Mouse (Mus musculus): ENCODE measurements around the gene Plpp1. TPM values are rescaled to one million over a fixed set of nuclear protein-coding genes. Genes with fewer than 3 reads are reported as not detected.

Plpp1 gene
- polyA plus RNA-seq, 1 experiment: 123 TPM

GRCm38 (mm10) chr13:112763531-112764091 is 37.0 kb upstream of the Plpp1 start:
- Histone ChIP-seq H3K27me3 (replicated peaks; ENCODE audit: control insufficient read depth, insufficient read depth, low read length) (no peaks in the 10 kb centered on the region), H3K27ac (ENCODE audit: insufficient read depth, low read depth, low read length) (peak overlapping the region; percentile 91), H3K4me3 (ENCODE audit: insufficient read depth, low read depth, low read length) (no peak overlapping the region), H3K4me1 (ENCODE audit: control insufficient read depth, insufficient read depth, low read length) (0 out of 2 replicates have a peak, but pooled peaks cover 3% of the 10 kb centered on the region), H3K36me3 (ENCODE audit: control insufficient read depth, insufficient read depth, low read length) (no peaks in the 10 kb centered on the region)
- WGBS: 46% methylated on average over 10 of the region's 10 CpGs
- no peak for TF ChIP-seq CTCF (conservative IDR thresholded peaks at IDR 0.05; ENCODE audit: insufficient read depth, insufficient read length, low read depth, low read length)
- TF ChIP-seq POLR2A (IDR thresholded peaks at IDR 0.05; ENCODE audit: low read depth, low read length): no peak
- peak; percentile 88 for DNase-seq

GRCm38 (mm10) chr13:112764556-112764955 is 36.0 kb upstream of the Plpp1 start:
- TF ChIP-seq POLR2A (IDR thresholded peaks at IDR 0.05; ENCODE audit: low read depth, low read length) (no peak), CTCF (conservative IDR thresholded peaks at IDR 0.05; ENCODE audit: insufficient read depth, insufficient read length, low read depth, low read length) (no peak)
- Histone ChIP-seq H3K27ac (ENCODE audit: insufficient read depth, low read depth, low read length) (peak overlapping the region; percentile 94), H3K4me1 (ENCODE audit: control insufficient read depth, insufficient read depth, low read length) (0 out of 2 replicates have a peak, but pooled peaks cover 3% of the 10 kb centered on the region), H3K4me3 (ENCODE audit: insufficient read depth, low read depth, low read length) (no peak overlapping the region), H3K27me3 (replicated peaks; ENCODE audit: control insufficient read depth, insufficient read depth, low read length) (no peaks in the 10 kb centered on the region), H3K36me3 (ENCODE audit: control insufficient read depth, insufficient read depth, low read length) (no peaks in the 10 kb centered on the region)
- WGBS: 59% methylated on average over 5 of the region's 5 CpGs
- peak; percentile 89 for DNase-seq

GRCm38 (mm10) chr13:112765654-112766053 is 34.9 kb upstream of the Plpp1 start:
- peak; percentile 66 for DNase-seq
- H3K36me3 ChIP-seq (ENCODE audit: control insufficient read depth, insufficient read depth, low read length): no peaks in the 10 kb centered on the region
- H3K4me1 ChIP-seq (ENCODE audit: control insufficient read depth, insufficient read depth, low read length): peaks cover 7% of the 10 kb centered on the region; the same call in 1 of the 2 replicates
- no peaks in the 10 kb centered on the region for H3K27me3 ChIP-seq (replicated peaks; ENCODE audit: control insufficient read depth, insufficient read depth, low read length)
- peak overlapping the region; percentile 94 for H3K27ac ChIP-seq (ENCODE audit: insufficient read depth, low read depth, low read length)
- TF ChIP-seq POLR2A (IDR thresholded peaks at IDR 0.05; ENCODE audit: low read depth, low read length): no peak
- WGBS: 72% methylated on average over 3 of the region's 3 CpGs
- no peak overlapping the region for H3K4me3 ChIP-seq (ENCODE audit: insufficient read depth, low read depth, low read length)

GRCm38 (mm10) chr13:112770528-112771328 is 29.9 kb upstream of the Plpp1 start:
- H3K4me1 ChIP-seq (ENCODE audit: control insufficient read depth, insufficient read depth, low read length): peaks cover 9% of the 10 kb centered on the region
- H3K27me3 ChIP-seq (replicated peaks; ENCODE audit: control insufficient read depth, insufficient read depth, low read length): no peaks in the 10 kb centered on the region
- H3K4me3 ChIP-seq (ENCODE audit: insufficient read depth, low read depth, low read length): no peak overlapping the region
- no peak for TF ChIP-seq CTCF (conservative IDR thresholded peaks at IDR 0.05; ENCODE audit: insufficient read depth, insufficient read length, low read depth, low read length)
- TF ChIP-seq POLR2A (IDR thresholded peaks at IDR 0.05; ENCODE audit: low read depth, low read length): no peak
- WGBS: 18% methylated on average over 11 of the region's 11 CpGs
- H3K36me3 ChIP-seq (ENCODE audit: control insufficient read depth, insufficient read depth, low read length): no peaks in the 10 kb centered on the region
- DNase-seq: peak; percentile 54
- H3K27ac ChIP-seq (ENCODE audit: insufficient read depth, low read depth, low read length): peak overlapping the region; percentile 91

GRCm38 (mm10) chr13:112771447-112772208 is 29.0 kb upstream of the Plpp1 start:
- WGBS: 38% methylated on average over 15 of the region's 15 CpGs
- TF ChIP-seq CTCF (conservative IDR thresholded peaks at IDR 0.05; ENCODE audit: insufficient read depth, insufficient read length, low read depth, low read length): no peak
- TF ChIP-seq POLR2A (IDR thresholded peaks at IDR 0.05; ENCODE audit: low read depth, low read length): no peak
- peak overlapping the region; percentile 97 for H3K27ac ChIP-seq (ENCODE audit: insufficient read depth, low read depth, low read length)

DNA sequence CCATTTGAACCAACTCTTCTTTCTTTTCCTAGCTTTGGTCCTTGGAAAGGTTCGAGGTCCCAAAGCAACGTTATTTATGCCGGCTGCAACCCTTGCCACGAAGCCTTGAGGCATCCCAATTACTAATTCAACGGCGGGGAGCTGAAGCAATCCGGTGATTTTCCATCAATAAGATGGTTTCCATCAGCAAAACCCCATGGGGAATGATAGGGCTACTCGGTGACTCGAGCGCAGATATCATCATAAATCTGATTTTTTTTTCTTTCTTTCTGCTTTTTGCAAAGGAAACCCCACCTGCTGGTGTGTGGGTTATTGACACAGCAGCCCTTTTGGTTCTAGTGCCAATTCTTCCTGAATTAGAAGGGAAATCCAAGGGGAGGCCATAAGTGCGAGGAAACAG is 28.3 kb upstream of the Plpp1 start:
- 48% methylated on average over 11 of the region's 11 CpGs for WGBS
- TF ChIP-seq POLR2A (IDR thresholded peaks at IDR 0.05; ENCODE audit: low read depth, low read length): no peak
- TF ChIP-seq CTCF (conservative IDR thresholded peaks at IDR 0.05; ENCODE audit: insufficient read depth, insufficient read length, low read depth, low read length): no peak
- Histone ChIP-seq H3K27ac (ENCODE audit: insufficient read depth, low read depth, low read length) (peak overlapping the region; percentile 97), H3K4me1 (ENCODE audit: control insufficient read depth, insufficient read depth, low read length) (peaks cover 9% of the 10 kb centered on the region), H3K27me3 (replicated peaks; ENCODE audit: control insufficient read depth, insufficient read depth, low read length) (no peaks in the 10 kb centered on the region), H3K4me3 (ENCODE audit: insufficient read depth, low read depth, low read length) (no peak overlapping the region), H3K36me3 (ENCODE audit: control insufficient read depth, insufficient read depth, low read length) (no peaks in the 10 kb centered on the region)
- DNase-seq: peak; percentile 76

More at GRCm38 (mm10) chr13:112771447-112772208, 29.0 kb upstream of the Plpp1 start:
- H3K4me1 ChIP-seq (ENCODE audit: control insufficient read depth, insufficient read depth, low read length): peaks cover 9% of the 10 kb centered on the region
- no peak overlapping the region for H3K4me3 ChIP-seq (ENCODE audit: insufficient read depth, low read depth, low read length)
- no peaks in the 10 kb centered on the region for H3K36me3 ChIP-seq (ENCODE audit: control insufficient read depth, insufficient read depth, low read length)
- peak; percentile 88 for DNase-seq
- no peaks in the 10 kb centered on the region for H3K27me3 ChIP-seq (replicated peaks; ENCODE audit: control insufficient read depth, insufficient read depth, low read length)

- Histone ChIP-seq H3K4me3 (ENCODE audit: insufficient read depth, low read depth, low read length) (no peak overlapping the region), H3K27ac (ENCODE audit: insufficient read depth, low read depth, low read length) (peak overlapping the region; percentile 97), H3K36me3 (ENCODE audit: control insufficient read depth, insufficient read depth, low read length) (no peaks in the 10 kb centered on the region), H3K27me3 (replicated peaks; ENCODE audit: control insufficient read depth, insufficient read depth, low read length) (no peaks in the 10 kb centered on the region), H3K4me1 (ENCODE audit: control insufficient read depth, insufficient read depth, low read length) (peaks cover 9% of the 10 kb centered on the region)
- peak; percentile 24 for DNase-seq
- TF ChIP-seq POLR2A (IDR thresholded peaks at IDR 0.05; ENCODE audit: low read depth, low read length): no peak
- TF ChIP-seq CTCF (conservative IDR thresholded peaks at IDR 0.05; ENCODE audit: insufficient read depth, insufficient read length, low read depth, low read length): no peak
- WGBS: 59% methylated on average over 14 of the region's 14 CpGs
These were observed 27.7 kb upstream of the Plpp1 start for GRCm38 (mm10) chr13:112772861-112773260.
